Mouse (Mus musculus) liver, adult 2 months (tissue): Measurements from ENCODE around the gene Kctd4.

ENCODE experiments used
- CTCF ChIP-seq: fragments of 200-500 bp; IDR thresholded peaks from 2 replicates; pipeline ENCODE4 v1.5.1; 2011; ENCODE audit warnings: low read depth, low read length, control low read depth
- POLR2A ChIP-seq: fragments of 200-500 bp; IDR thresholded peaks from 2 replicates; pipeline ENCODE4 v1.6.1; 2011; ENCODE audit warnings: low read length, control low read depth; ENCODE audit not compliant: insufficient read depth; ENCODE audit errors: extremely low read depth

DNA sequence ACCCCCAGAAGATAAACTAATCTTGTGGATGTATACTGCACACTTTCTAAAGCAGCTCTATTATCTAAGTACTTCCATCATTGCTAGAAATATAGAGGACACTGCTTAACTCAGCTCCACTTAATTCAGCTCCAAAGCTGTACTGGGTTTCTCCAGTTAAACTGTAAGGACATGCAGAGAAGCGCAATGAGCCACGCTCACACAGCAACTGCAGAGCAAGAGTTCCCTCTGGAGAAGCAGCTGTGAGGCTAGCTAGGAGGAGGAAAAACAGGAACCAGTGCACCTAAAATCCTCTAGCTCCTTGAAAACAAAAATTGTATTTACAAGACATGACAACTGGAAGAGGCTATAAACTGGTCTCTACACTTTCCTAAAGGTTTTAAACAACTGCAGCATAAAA is 29.1 kb downstream of the Kctd4 start:
- no peak for TF ChIP-seq CTCF
- TF ChIP-seq POLR2A, result no peak
